Mouse (Mus musculus) megakaryocyte, embryonic 14.5 days (primary cell): ENCODE measurements around the gene Mum1.

Experiments
- FLI1 ChIP-seq: IDR thresholded peaks from 2 replicates; pipeline ENCODE4 v1.6.1; 2012; ENCODE audit warnings: low read length, inconsistent platforms, mixed read lengths
- GATA1 ChIP-seq: IDR thresholded peaks from 3 replicates; pipeline ENCODE4 v1.6.1; 2012; ENCODE audit warnings: mixed read lengths, low read length, inconsistent platforms, borderline replicate concordance

- TF ChIP-seq FLI1 (no peak), GATA1 (no peak)
Measured at GRCm38 (mm10) chr10:80265149-80265486, 38.9 kb downstream of the Mum1 start.
